Mouse (Mus musculus) hindbrain, embryonic 15.5 days (tissue): Measurements from ENCODE around the gene Dctpp1. TPM values are rescaled to one million over a fixed set of nuclear protein-coding genes. Genes with fewer than 3 reads are reported as not detected.
"Not testable (repeated sequence)": the region's sequence is repeated elsewhere in the genome, so short reads cannot be mapped to it uniquely, and the experiment has no call there.

ENCODE experiments used
- ATAC-seq: fragments of 200-750 bp; cut with Nextera tagmentation; 2 replicates; pipeline ENCODE4 v1.8.0; 2017; ENCODE audit warnings: low read depth, moderate number of reproducible peaks, moderate TSS enrichment; ENCODE audit not compliant: low FRiP score
- H3K27ac ChIP-seq: fragments of 300-500 bp; sonication (generic); replicated peaks from 2 replicates; pipeline ENCODE4 v1.5.1; 2015; ENCODE audit warnings: mild to moderate bottlenecking, inconsistent platforms
- H3K27me3 ChIP-seq: fragments of 300-500 bp; sonication (generic); 2 replicates; pipeline ENCODE4 v1.6.1; 2015; ENCODE audit warnings: control low read depth, inconsistent platforms
- H3K36me3 ChIP-seq: fragments of 300-500 bp; sonication (generic); 2 replicates; pipeline ENCODE4 v1.6.1; 2015; ENCODE audit warnings: control low read depth, inconsistent platforms
- H3K4me1 ChIP-seq: fragments of 300-500 bp; sonication (generic); replicated peaks from 2 replicates; pipeline ENCODE4 v1.6.1; 2015; ENCODE audit warnings: control low read depth, inconsistent platforms
- H3K4me2 ChIP-seq: fragments of 300-500 bp; sonication (generic); 2 replicates; pipeline ENCODE4 v1.6.1; 2015; ENCODE audit warnings: moderate library complexity, mild to moderate bottlenecking, inconsistent platforms
- H3K4me3 ChIP-seq: fragments of 300-500 bp; sonication (generic); 2 replicates; pipeline ENCODE4 v1.5.1; 2015; ENCODE audit warnings: mild to moderate bottlenecking, inconsistent platforms
- H3K9ac ChIP-seq: fragments of 300-500 bp; sonication (generic); 2 replicates; pipeline ENCODE4 v1.6.1; 2015; ENCODE audit warnings: inconsistent platforms
- H3K9me3 ChIP-seq: fragments of 300-500 bp; sonication (generic); 2 replicates; pipeline ENCODE4 v1.6.1; 2016; ENCODE audit warnings: control low read depth, inconsistent platforms
- WGBS: fragments of 180-500 bp; shearing (Covaris S2); methylation state at CpG from one replicate; pipeline ENCODE4 v1.1.7; 2015; 5-methylcytosine and 5-hydroxymethylcytosine counted together
- polyA plus RNA-seq: library from polyadenylated mRNA; unstranded; fragments of >200 nt; fragmentation: Nextera tagmentation; extraction: Ambion mirVana; gene quantifications from 2 replicates; pipeline ENCODE4 v1.2.1, GENCODE M21; 2015

Gene Dctpp1
- polyA plus RNA-seq, 1 experiment from 2014 or later, result 122 TPM

DNA sequence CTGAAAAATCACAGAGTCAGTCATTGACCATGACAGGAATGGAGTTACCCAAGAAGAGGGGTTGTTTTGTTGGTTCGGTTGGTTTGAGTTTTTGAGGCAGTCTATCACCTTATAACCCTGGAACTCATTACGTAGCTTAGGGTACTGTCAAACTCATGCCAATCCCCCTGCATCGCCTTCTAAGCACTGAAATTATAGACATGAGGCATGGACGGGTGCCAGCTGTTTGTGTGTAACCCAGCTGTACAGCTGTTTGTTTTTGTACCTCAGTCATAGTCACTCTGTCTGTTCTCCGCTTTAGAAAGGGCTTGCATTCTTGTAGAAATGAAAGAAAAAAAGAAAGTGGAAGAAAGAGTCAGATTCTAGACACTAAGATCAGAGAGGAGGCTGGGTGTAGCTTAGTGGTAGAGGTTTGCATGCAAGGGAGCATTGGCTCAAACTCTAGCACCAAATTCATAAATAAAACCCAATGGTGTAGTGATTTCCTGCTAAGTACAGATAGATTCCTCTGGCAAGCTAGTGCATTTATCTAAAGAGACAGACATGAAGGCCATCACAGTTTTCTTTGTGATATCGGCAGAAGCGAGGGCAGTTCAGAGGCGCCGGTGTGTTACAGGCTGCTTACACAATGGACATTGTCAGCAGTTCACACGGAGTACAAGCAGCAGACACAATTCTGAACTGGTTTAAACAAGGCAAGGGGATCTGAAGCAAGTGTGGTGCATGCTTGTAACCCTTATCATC, 1.9 kb upstream of the Dctpp1 start:
- no peaks in the 10 kb centered on the region for H3K27me3 ChIP-seq
- no peaks in the 10 kb centered on the region for H3K36me3 ChIP-seq
- no peak overlapping the region for H3K9ac ChIP-seq
- H3K4me2 ChIP-seq, result no peak overlapping the region
- WGBS, result 85% methylated on average over 10 of the region's 10 CpGs
- no peak overlapping the region for H3K27ac ChIP-seq
- peaks cover 19% of the 10 kb centered on the region for H3K4me1 ChIP-seq
- ATAC-seq, result no peak
- H3K4me3 ChIP-seq, result no peak overlapping the region
- H3K9me3 ChIP-seq, result no peaks in the 10 kb centered on the region

DNA sequence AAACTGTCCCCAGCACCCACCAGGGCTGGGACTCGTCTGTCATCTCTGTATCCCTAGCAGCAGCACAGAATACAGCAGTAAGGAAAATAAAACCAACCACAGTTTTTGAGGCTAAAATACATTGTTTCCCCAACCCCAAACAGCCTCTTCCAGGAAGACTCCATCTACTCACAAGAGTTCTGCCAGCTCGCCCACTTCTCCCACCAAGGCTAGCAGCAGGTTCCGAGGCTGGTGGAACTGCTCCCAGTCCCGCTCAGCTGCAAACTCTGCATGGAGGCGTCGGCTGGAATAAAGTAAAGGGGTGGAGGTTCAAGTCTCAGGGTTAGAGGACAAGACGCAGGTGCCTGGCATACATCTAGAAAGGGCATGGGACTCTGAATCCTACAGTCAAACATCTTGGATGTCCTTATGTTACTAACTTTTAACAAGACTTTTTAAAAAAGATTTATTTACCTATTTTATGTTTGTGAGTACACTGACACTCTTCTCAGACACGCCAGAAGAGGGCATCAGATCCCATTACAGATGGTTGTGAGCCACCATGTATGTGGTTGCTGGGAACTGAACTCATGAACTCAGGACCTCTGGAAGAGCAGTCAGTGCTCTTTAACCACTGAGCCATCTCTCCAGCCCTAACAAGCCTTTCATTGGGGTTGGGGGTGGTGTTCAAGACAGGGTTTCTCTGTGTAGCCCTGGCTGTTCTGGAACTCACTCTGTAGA, 1.2 kb downstream of the Dctpp1 start:
- peak overlapping the region; percentile 75; the same call in 1 of the 2 replicates for H3K9ac ChIP-seq
- H3K4me2 ChIP-seq, result peak overlapping the region; percentile 89
- no peaks in the 10 kb centered on the region for H3K27me3 ChIP-seq
- H3K4me1 ChIP-seq, result peaks cover 27% of the 10 kb centered on the region
- H3K27ac ChIP-seq, result no peak overlapping the region
- no peaks in the 10 kb centered on the region for H3K9me3 ChIP-seq
- H3K4me3 ChIP-seq, result peak overlapping the region; percentile 75
- ATAC-seq, result no peak
- H3K36me3 ChIP-seq, result no peaks in the 10 kb centered on the region
- 77% methylated on average over 8 of the region's 8 CpGs for WGBS

DNA sequence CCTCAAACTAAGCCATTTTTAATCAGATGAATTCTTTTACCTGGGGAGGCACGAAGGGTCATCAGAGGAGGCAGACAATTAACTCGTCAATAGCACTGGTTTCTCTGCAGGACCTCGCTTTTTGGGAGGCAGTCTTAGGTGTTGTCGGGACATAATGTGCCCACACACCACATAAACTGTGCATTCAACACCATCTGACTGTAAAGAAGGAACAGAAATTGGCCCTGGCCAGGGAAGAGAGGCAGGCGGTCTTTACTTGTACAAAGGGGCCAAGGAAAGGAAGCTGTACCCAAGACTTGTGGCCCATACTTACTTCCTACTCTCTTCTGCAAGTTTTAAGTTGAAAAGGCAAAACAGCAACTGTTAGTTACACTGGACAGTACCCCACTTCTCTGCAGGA, 4.0 kb downstream of the Dctpp1 start:
- H3K36me3 ChIP-seq, result no peaks in the 10 kb centered on the region
- no peak overlapping the region for H3K9ac ChIP-seq
- H3K27ac ChIP-seq, result no peak overlapping the region
- H3K27me3 ChIP-seq, result no peaks in the 10 kb centered on the region
- no peaks in the 10 kb centered on the region for H3K9me3 ChIP-seq
- H3K4me1 ChIP-seq, result peaks cover 35% of the 10 kb centered on the region
- no peak for ATAC-seq
- 93% methylated on average over 5 of the region's 5 CpGs for WGBS
- H3K4me2 ChIP-seq, result no peak overlapping the region
- no peak overlapping the region for H3K4me3 ChIP-seq

DNA sequence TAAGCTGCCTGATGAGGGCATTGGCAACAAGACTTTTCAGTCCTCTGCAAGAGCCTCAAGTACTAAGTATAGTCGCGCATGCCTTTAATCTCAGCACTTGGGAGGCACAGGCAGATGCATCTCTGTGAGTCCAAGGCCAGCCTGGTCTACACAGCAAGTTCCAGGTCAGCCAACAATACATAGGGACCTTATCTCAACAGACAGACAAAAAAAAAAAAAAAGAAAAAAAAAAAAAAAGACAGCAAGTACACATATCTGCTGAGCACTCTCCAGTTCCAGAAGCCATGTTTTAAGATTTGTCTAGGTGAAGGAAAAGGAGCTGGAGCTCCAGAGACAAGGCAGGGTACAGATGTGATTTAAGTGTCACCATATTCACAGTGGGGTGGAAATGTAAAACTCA, 4.5 kb downstream of the Dctpp1 start:
- Histone ChIP-seq H3K9ac (no peak overlapping the region), H3K4me1 (peaks cover 31% of the 10 kb centered on the region), H3K36me3 (no peaks in the 10 kb centered on the region), H3K9me3 (no peaks in the 10 kb centered on the region), H3K4me2 (no peak overlapping the region), H3K27ac (no peak overlapping the region), H3K27me3 (no peaks in the 10 kb centered on the region), H3K4me3 (no peak overlapping the region)
- 97% methylated on average over 2 of the region's 2 CpGs for WGBS
- no peak for ATAC-seq

DNA sequence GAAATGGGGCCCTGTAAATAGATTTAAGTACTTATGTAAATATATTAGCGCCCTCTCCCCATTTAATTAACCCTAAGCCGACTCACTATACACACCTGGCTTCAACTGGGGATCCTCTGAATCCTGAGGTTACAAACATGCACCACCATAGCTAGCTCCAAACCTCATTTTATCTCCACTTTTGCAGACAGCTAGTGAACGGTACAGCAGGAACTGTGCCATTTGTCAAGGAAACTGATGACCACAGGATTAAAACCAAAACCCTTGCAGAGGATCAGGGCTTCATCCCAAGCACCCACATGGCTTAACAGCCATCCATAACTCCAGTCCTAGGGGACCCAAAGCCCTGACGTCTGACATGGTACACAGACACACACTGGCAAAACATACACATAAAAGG, 5.5 kb downstream of the Dctpp1 start:
- Histone ChIP-seq H3K4me1 (peaks cover 27% of the 10 kb centered on the region), H3K27me3 (no peaks in the 10 kb centered on the region), H3K4me3 (peak overlapping the region; percentile 55), H3K36me3 (no peaks in the 10 kb centered on the region), H3K27ac (peak overlapping the region; percentile 94), H3K4me2 (peak overlapping the region; percentile 95), H3K9me3 (no peaks in the 10 kb centered on the region), H3K9ac (peak overlapping the region; percentile 80)
- WGBS, result 31% methylated on average over 4 of the region's 4 CpGs
- ATAC-seq, result no peak

DNA sequence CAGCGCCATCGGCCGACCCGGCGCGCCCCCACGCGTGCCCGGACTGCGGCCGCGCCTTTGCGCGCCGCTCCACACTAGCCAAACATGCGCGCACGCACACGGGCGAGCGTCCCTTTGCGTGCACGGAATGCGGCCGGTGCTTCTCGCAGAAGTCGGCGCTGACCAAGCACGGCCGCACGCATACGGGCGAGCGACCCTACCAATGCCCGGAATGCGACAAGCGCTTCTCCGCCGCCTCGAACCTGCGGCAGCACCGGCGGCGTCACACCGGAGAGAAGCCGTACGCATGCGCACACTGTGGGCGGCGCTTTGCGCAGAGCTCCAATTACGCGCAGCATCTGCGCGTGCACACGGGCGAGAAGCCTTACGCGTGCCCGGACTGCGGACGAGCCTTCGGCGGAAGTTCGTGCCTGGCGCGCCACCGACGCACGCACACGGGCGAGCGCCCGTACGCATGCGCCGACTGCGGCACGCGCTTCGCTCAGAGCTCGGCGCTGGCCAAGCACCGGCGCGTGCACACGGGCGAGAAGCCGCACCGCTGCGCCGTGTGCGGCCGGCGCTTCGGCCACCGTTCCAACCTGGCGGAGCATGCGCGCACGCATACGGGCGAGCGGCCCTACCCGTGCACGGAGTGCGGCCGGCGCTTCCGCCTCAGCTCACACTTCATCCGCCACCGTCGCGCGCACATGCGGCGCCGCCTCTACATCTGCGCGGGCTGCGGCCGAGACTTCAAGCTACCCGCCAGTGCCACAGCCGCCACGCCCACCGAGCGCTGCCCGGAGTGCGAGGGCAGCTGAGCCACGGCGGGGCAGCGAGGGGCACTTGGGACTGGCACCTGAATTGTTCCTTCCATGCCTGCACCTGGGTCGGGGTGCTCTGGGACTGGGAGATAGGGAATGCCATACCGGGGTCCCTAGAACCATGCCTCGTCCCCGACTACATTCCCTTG, 6.4 kb downstream of the Dctpp1 start:
- H3K4me2 ChIP-seq, result peak overlapping the region; percentile 95
- WGBS, result 1% methylated on average over 130 of the region's 136 CpGs
- peak overlapping the region; percentile 94 for H3K27ac ChIP-seq

DNA sequence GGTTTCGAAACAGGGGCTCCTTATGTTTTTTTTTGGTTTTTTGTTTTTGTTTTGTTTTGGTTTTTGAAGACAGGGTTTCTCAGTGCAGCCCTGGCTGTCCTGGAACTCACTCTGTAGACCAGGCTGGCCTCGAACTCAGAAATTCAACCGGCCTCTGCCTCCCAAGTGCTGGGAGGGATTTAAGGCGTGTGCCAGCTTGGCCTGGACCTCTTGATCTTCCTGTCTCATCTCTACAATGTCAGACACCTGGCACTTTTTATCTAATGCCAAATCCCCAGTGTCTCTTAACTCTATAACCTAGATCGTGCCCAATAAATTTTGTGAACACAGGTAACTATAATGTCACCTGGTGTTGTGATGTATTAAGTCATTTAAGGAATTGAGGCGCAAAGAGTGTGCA, 7.2 kb downstream of the Dctpp1 start:
- WGBS, result 81% methylated on average over 6 of the region's 6 CpGs
- peak overlapping the region; percentile 67 for H3K9ac ChIP-seq
- no peak for ATAC-seq

More for the DNA sequence above, 6.4 kb downstream of the Dctpp1 start:
- H3K9ac ChIP-seq, result peak overlapping the region; percentile 80
- peak; percentile 97 for ATAC-seq
- peaks cover 18% of the 10 kb centered on the region for H3K4me1 ChIP-seq
- H3K9me3 ChIP-seq, result no peaks in the 10 kb centered on the region
- peaks cover 4% of the 10 kb centered on the region; the same call in 1 of the 2 replicates for H3K36me3 ChIP-seq
- peak overlapping the region; percentile 55 for H3K4me3 ChIP-seq
- H3K27me3 ChIP-seq, result no peaks in the 10 kb centered on the region

DNA sequence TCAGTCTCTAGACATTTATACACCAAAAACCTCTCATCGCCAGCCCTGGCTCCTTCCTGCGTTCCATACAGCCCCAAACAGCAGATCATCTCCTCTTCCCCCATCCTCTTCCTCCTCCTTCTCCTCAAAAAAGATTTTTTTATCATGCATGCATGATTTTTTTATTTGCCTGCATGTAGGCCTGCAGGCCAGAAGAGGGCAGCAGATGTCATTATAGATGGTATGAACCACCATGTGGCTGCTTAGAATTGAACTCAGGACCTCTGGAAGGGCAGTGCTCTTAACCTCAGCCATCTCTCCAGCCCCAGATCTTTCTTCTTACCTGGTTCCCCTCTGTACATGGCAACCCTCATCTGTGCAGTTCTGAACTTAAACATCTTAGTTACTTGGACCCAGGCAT, 8.1 kb downstream of the Dctpp1 start:
- no peak overlapping the region for H3K4me2 ChIP-seq
- no peaks in the 10 kb centered on the region for H3K9me3 ChIP-seq
- H3K27ac ChIP-seq, result no peak overlapping the region
- H3K4me1 ChIP-seq, result peaks cover 16% of the 10 kb centered on the region
- H3K4me3 ChIP-seq, result no peak overlapping the region
- H3K27me3 ChIP-seq, result no peaks in the 10 kb centered on the region
- H3K9ac ChIP-seq, result no peak overlapping the region
- H3K36me3 ChIP-seq, result peaks cover 4% of the 10 kb centered on the region; the same call in 1 of the 2 replicates
- ATAC-seq, result no peak
- 86% methylated on average over 2 of the region's 2 CpGs for whole genome bisulfite sequencing

More for the DNA sequence above, 7.2 kb downstream of the Dctpp1 start:
- H3K4me3 ChIP-seq, result peak overlapping the region; percentile 55
- H3K36me3 ChIP-seq, result peaks cover 4% of the 10 kb centered on the region; the same call in 1 of the 2 replicates
- peak overlapping the region; percentile 95 for H3K4me2 ChIP-seq
- peaks cover 16% of the 10 kb centered on the region for H3K4me1 ChIP-seq
- H3K27ac ChIP-seq, result peak overlapping the region; percentile 94
- no peaks in the 10 kb centered on the region for H3K9me3 ChIP-seq
- no peaks in the 10 kb centered on the region for H3K27me3 ChIP-seq

DNA sequence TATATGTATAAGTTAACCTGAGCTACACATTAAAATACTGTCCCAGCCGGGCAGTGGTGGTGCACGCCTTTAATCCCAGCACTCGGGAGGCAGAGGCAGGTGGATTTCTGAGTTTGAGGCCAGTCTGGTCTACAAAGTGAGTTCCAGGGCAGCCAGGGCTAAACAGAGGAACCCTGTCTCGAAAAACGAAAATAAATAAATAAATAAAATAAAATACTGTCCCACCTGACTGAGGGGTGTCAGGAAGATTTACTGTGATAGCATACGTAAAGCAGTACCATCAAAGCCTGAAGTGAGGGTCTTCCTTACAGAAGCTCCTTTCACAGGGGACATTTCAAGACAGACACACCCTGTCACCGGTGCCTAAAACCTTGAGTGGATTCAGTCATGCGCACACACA, 10.0 kb downstream of the Dctpp1 start:
- not testable (repeated sequence) for H3K9me3 ChIP-seq, H3K36me3 ChIP-seq, H3K4me3 ChIP-seq, H3K4me2 ChIP-seq, H3K9ac ChIP-seq, ATAC-seq, H3K27me3 ChIP-seq, H3K27ac ChIP-seq
- peaks cover 29% of the 10 kb centered on the region for H3K4me1 ChIP-seq
- 93% methylated on average over 8 of the region's 8 CpGs for WGBS

DNA sequence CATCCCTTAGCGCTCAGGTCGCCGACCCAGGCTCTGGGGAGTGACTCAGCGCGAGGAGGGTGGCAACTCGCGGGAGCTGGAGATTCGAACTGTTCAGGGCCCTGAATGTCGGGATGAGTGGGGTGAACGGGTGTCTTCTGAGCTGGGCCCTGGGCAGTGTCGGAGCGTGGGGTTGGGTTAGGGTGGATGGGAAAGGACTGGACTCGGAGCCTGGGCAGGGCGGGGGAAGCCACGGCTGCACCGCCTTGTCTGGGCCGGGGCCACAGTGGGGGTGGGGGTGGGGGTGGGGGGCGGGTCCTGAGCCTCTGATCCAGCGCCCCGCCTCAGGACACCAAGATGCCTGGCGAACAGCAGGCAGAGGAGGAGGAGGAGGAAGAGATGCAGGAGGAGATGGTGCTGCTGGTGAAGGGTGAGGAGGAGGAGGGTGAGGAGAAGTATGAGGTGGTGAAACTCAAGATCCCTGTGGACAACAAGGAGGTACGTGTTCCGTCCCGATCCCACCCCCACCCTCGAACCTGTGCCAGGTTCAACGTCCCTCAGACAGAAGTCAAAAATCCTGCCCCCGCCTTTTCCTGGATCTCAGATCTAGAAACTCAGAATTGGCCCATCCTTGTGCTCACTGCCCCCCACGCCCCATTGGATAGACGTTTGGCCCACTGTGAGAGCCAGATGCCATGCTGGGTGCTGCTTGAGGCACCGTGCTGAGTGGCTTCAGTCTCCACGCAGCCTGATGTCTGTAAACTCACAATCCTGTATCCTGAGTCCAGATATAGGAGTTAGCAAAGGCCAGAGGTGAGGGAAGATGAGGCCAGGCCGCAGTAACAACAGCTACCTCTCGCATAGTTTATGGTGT, 15.6 kb downstream of the Dctpp1 start:
- H3K27me3 ChIP-seq, result no peaks in the 10 kb centered on the region
- WGBS, result 10% methylated on average over 30 of the region's 33 CpGs
- peak; percentile 74 for ATAC-seq

More for the DNA sequence above, 15.6 kb downstream of the Dctpp1 start:
- Histone ChIP-seq H3K9me3 (no peaks in the 10 kb centered on the region), H3K36me3 (peaks cover 4% of the 10 kb centered on the region; the same call in 1 of the 2 replicates), H3K4me3 (peak overlapping the region; percentile 81), H3K4me2 (peak overlapping the region; percentile 60), H3K9ac (peak overlapping the region; percentile 90), H3K27ac (peak overlapping the region; percentile 86), H3K4me1 (peaks cover 28% of the 10 kb centered on the region)
